Mouse (Mus musculus) midbrain, embryonic 11.5 days (tissue): ENCODE data around the gene Clasrp. TPM values are rescaled to one million over a fixed set of nuclear protein-coding genes. Genes with fewer than 3 reads are reported as not detected.

Experiments used
- ATAC-seq: fragments of 200-750 bp; cut with Nextera tagmentation; 2 replicates; pipeline ENCODE4 v1.8.0; 2017; ENCODE audit warnings: moderate TSS enrichment, moderate library complexity; ENCODE audit not compliant: low FRiP score
- DNase-seq: peaks from one replicate; pipeline ENCODE4 v3.0.0; 2015; ENCODE audit warnings: low spot score; ENCODE audit errors: missing footprints
- H3K27ac ChIP-seq: fragments of 300-500 bp; sonication (generic); 2 replicates; pipeline ENCODE4 v1.5.1; 2014; ENCODE audit warnings: low read depth, low read length
- H3K27me3 ChIP-seq: fragments of 300-500 bp; sonication (generic); 2 replicates; pipeline ENCODE4 v1.6.1; 2014; ENCODE audit warnings: mild to moderate bottlenecking, low read length, moderate library complexity, mixed read lengths; ENCODE audit not compliant: control insufficient read depth, insufficient read depth
- H3K36me3 ChIP-seq: fragments of 300-500 bp; sonication (generic); 2 replicates; pipeline ENCODE4 v1.6.1; 2014; ENCODE audit warnings: mild to moderate bottlenecking, low read length, moderate library complexity, mixed read lengths; ENCODE audit not compliant: control insufficient read depth, insufficient read depth
- H3K4me1 ChIP-seq: fragments of 300-500 bp; sonication (generic); 2 replicates; pipeline ENCODE4 v1.6.1; 2014; ENCODE audit warnings: low read length; ENCODE audit not compliant: control insufficient read depth, insufficient read depth
- H3K4me2 ChIP-seq: fragments of 300-500 bp; sonication (generic); 2 replicates; pipeline ENCODE4 v1.6.1; 2014; ENCODE audit warnings: mild to moderate bottlenecking, moderate library complexity
- H3K4me3 ChIP-seq: fragments of 300-500 bp; sonication (generic); 2 replicates; pipeline ENCODE4 v1.5.1; 2014; ENCODE audit warnings: low read depth, low read length
- H3K9ac ChIP-seq: fragments of 300-500 bp; sonication (generic); 2 replicates; pipeline ENCODE4 v1.6.1; 2014; ENCODE audit warnings: low read length
- H3K9me3 ChIP-seq: fragments of 300-500 bp; sonication (generic); 2 replicates; pipeline ENCODE4 v1.6.1; 2016; ENCODE audit warnings: low read length; ENCODE audit not compliant: control insufficient read depth
- WGBS: fragments of 180-500 bp; shearing (Covaris S2); extraction: QIAGEN DNeasy Blood & Tissue Kit; methylation state at CpG from one replicate; pipeline ENCODE4 v1.1.7; 2014; 5-methylcytosine and 5-hydroxymethylcytosine counted together
- polyA plus RNA-seq: library from polyadenylated mRNA; unstranded; fragments of >200 nt; fragmentation: Nextera tagmentation; extraction: Ambion mirVana; gene quantifications from 2 replicates; pipeline ENCODE4 v1.2.1, GENCODE M21; 2014

Gene Clasrp
- polyA plus RNA-seq, 1 experiment from 2014 or later: 44.6 TPM

DNA sequence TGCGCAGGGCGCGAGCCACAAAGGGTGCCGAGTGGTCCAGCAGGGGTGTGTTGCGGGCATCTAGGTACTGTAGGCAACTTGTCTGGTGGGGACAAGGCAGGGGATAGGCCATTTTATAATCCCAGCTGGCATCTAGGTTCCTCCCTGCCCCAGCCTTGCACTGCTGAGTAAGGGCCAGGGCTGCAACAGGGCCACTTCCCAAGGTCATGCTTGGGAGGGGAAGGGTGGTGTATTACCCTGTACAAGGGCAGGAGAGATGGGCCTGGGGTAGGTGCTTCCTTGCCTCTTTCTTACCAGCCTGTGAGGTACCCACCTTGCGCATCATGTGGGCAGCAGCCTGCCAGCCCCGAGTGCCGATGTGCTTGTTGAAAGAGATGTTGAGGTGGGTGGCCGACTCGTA lies 69.6 kb downstream of the Clasrp start:
- Histone ChIP-seq H3K27ac (no peak overlapping the region), H3K4me2 (no peak overlapping the region), H3K4me3 (no peak overlapping the region), H3K9me3 (no peaks in the 10 kb centered on the region), H3K36me3 (peaks cover 21% of the 10 kb centered on the region; the same call in 1 of the 2 replicates), H3K4me1 (no peaks in the 10 kb centered on the region), H3K27me3 (no peaks in the 10 kb centered on the region), H3K9ac (no peak overlapping the region)
- DNase-seq (no peak), ATAC-seq (no peak)
- WGBS: 97% methylated on average over 10 of the region's 10 CpGs

DNA sequence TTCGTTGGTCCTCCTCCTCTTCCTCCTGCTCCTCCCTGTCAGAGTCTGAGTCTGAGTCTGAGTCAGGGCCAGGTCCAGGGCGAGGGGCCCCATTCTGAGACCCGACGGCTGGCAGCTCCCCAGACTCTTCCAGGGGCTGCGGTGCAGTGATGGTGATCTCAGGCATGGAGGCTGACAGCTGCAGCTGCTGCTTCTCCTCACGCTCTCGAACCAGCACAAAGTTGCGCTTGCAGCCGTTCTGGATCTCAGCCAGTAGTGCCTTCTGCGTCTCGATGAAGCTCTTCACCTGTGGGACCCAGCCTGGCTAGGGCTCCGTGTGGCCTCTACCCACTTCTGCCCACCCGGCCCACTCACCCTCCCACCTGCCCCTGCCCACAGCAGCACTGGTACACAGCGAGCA lies 72.0 kb downstream of the Clasrp start:
- H3K27ac ChIP-seq: no peak overlapping the region
- no peaks in the 10 kb centered on the region for H3K4me1 ChIP-seq
- H3K4me3 ChIP-seq: no peak overlapping the region
- ATAC-seq (no peak), DNase-seq (no peak)
- peaks cover 21% of the 10 kb centered on the region; the same call in 1 of the 2 replicates for H3K36me3 ChIP-seq
- no peak overlapping the region for H3K9ac ChIP-seq
- no peaks in the 10 kb centered on the region for H3K27me3 ChIP-seq
- WGBS: 93% methylated on average over 14 of the region's 14 CpGs
- H3K9me3 ChIP-seq: no peaks in the 10 kb centered on the region
- no peak overlapping the region for H3K4me2 ChIP-seq

DNA sequence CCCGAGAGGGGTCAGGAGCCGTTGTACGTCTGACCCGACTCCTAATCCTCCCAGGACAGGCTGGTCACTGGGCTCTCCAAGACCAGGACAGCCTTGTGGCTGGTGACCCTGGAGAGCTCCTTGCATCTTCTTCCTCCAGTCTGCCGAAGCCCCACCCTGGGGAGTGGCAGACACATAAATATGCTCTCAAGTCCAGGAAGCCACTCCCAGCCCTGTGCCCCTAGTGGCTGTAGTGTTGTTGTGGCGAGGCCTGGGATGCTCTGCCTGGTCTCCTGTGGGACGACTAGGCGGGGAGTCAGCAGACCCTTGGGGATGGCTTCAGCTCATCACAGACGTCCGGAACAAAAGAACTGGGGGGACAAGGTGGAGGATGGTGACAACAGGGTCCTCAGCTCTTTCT lies 73.2 kb downstream of the Clasrp start:
- no peak for ATAC-seq
- no peak overlapping the region for H3K27ac ChIP-seq
- WGBS: 74% methylated on average over 10 of the region's 10 CpGs
- DNase-seq: no peak
- no peaks in the 10 kb centered on the region for H3K27me3 ChIP-seq
- H3K4me3 ChIP-seq: no peak overlapping the region
- H3K4me2 ChIP-seq: no peak overlapping the region
- H3K9me3 ChIP-seq: no peaks in the 10 kb centered on the region
- peaks cover 21% of the 10 kb centered on the region; the same call in 1 of the 2 replicates for H3K36me3 ChIP-seq
- H3K9ac ChIP-seq: no peak overlapping the region
- H3K4me1 ChIP-seq: no peaks in the 10 kb centered on the region

Other genes with a start within 250 kb of the Clasrp start
- 15.1 and 15.4 TPM in 2 replicates for gene Cd3eap, start 245.0 kb downstream of the Clasrp start, polyA plus RNA-seq
- 3.0 and 3.2 TPM in 2 replicates for gene Ppp1r13l, start 244.7 kb downstream of the Clasrp start, polyA plus RNA-seq
- gene Ercc2, start 222.5 kb downstream of the Clasrp start, polyA plus RNA-seq: 10.3 and 10.9 TPM in 2 replicates
- gene Klc3, start 200.4 kb downstream of the Clasrp start, polyA plus RNA-seq: 0.37 and 1.4 TPM in 2 replicates
- not detected in 2 replicates for gene Ckm, start 199.7 kb downstream of the Clasrp start, polyA plus RNA-seq
- 8.9 and 10.7 TPM in 2 replicates for gene Mark4, start 145.7 kb downstream of the Clasrp start, polyA plus RNA-seq
- 0.77 and 1.1 TPM in 2 replicates for gene Exoc3l2, start 141.2 kb downstream of the Clasrp start, polyA plus RNA-seq
- 2.6 TPM in 2 replicates for gene Bloc1s3, start 96.1 kb downstream of the Clasrp start, polyA plus RNA-seq
- gene Trappc6a, start 96.1 kb downstream of the Clasrp start, polyA plus RNA-seq: 41.5 and 51.6 TPM in 2 replicates
- not detected in 2 replicates for gene Nkpd1, start 86.6 kb downstream of the Clasrp start, polyA plus RNA-seq
- 2.8 and 3.0 TPM in 2 replicates for gene Ppp1r37, start 41.4 kb downstream of the Clasrp start, polyA plus RNA-seq
- gene Zfp296, start 27.2 kb downstream of the Clasrp start, polyA plus RNA-seq: 0.10 and 0.20 TPM in 2 replicates
- 152 and 161 TPM in 2 replicates for gene Gemin7, start 26.9 kb downstream of the Clasrp start, polyA plus RNA-seq
- 3.7 and 4.3 TPM in 2 replicates for gene Relb, start 25.0 kb upstream of the Clasrp start, polyA plus RNA-seq
- gene Clptm1, start 60.5 kb upstream of the Clasrp start, polyA plus RNA-seq: 89.7 and 94.1 TPM in 2 replicates
- not detected in 2 replicates for gene Apoc2, start 73.5 kb upstream of the Clasrp start, polyA plus RNA-seq
- gene Gm44805, start 76.9 kb upstream of the Clasrp start, polyA plus RNA-seq: not detected in 2 replicates
- not detected in 2 replicates for gene Apoc4, start 77.0 kb upstream of the Clasrp start, polyA plus RNA-seq
- gene Apoc1, start 88.2 kb upstream of the Clasrp start, polyA plus RNA-seq: 1.9 and 3.2 TPM in 2 replicates
- gene Apoe, start 94.7 kb upstream of the Clasrp start, polyA plus RNA-seq: 180 and 196 TPM in 2 replicates
- 113 and 138 TPM in 2 replicates for gene Tomm40, start 111.0 kb upstream of the Clasrp start, polyA plus RNA-seq
- 48.0 and 52.8 TPM in 2 replicates for gene Nectin2, start 146.0 kb upstream of the Clasrp start, polyA plus RNA-seq
- 11.7 and 13.2 TPM in 2 replicates for gene Bcam, start 166.5 kb upstream of the Clasrp start, polyA plus RNA-seq
- gene Cblc, start 192.3 kb upstream of the Clasrp start, polyA plus RNA-seq: not detected in 2 replicates
- 0.47 and 0.67 TPM in 2 replicates for gene Bcl3, start 218.3 kb upstream of the Clasrp start, polyA plus RNA-seq
- gene Gm19345, start 247.5 kb upstream of the Clasrp start, polyA plus RNA-seq: 0.22 TPM in 1 of 2 replicates, not detected in the other